Mouse (Mus musculus): ENCODE results near the gene Nlgn3. TPM values are rescaled to one million over a fixed set of nuclear protein-coding genes. Genes with fewer than 3 reads are reported as not detected.

The Nlgn3 gene
- 3.7 and 7.8 TPM in 2 replicates for polyA plus RNA-seq (2014; fragmentation: Nextera tagmentation; extraction: Ambion mirVana)

DNA sequence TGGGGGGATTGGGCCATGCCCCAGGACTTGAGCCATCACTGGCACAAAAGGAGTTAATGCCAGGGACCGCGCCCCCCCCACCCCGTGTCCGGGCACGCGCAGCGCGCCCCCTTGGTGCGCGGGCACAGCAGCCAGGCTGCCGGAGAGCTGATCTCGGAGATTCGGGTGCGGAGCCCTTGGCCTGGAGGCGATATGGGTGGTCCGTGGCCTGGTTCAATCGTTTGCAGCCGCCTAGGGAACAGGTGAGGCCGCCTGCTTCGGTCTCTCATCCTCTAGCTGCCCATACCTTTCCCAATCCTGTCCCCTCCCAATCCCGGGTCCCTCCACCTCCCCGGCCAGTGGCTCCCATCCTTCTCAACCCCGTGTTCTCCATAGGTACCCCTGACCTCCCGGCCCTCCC is at the start of gene Nlgn3:
TSS of gene Nlgn3 (plus strand) at position 114 of the 400 bp plus-strand sequence.
- Histone ChIP-seq H3K9me3 (ENCODE audit: control insufficient read depth, low read length) (no peaks in the 10 kb centered on the region), H3K4me3 (ENCODE audit: low read length) (peak within 1 kb of the TSS; percentile 29), H3K9ac (ENCODE audit: low read depth, low read length) (peak within 1 kb of the TSS; percentile 45; the same call in 1 of the 2 replicates), H3K27ac (ENCODE audit: low read depth, low read length) (no peak within 1 kb of the TSS), H3K4me1 (ENCODE audit: control insufficient read depth, insufficient read depth, low read length) (no peaks in the 10 kb centered on the region), H3K36me3 (ENCODE audit: control insufficient read depth, insufficient read depth, low read length) (peaks cover 18% of the 10 kb centered on the region; the same call in 1 of the 2 replicates), H3K4me2 (replicated peaks; ENCODE audit: low read depth, low read length) (peak within 1 kb of the TSS; percentile 39), H3K27me3 (ENCODE audit: control insufficient read depth, insufficient read depth, low read length) (no peaks in the 10 kb centered on the region; the same call in 1 of the 2 replicates)
- ATAC-seq (ENCODE audit: low FRiP score, low TSS enrichment), result peak; percentile 38
- 29% methylated on average over 22 of the region's 24 CpGs for WGBS

DNA sequence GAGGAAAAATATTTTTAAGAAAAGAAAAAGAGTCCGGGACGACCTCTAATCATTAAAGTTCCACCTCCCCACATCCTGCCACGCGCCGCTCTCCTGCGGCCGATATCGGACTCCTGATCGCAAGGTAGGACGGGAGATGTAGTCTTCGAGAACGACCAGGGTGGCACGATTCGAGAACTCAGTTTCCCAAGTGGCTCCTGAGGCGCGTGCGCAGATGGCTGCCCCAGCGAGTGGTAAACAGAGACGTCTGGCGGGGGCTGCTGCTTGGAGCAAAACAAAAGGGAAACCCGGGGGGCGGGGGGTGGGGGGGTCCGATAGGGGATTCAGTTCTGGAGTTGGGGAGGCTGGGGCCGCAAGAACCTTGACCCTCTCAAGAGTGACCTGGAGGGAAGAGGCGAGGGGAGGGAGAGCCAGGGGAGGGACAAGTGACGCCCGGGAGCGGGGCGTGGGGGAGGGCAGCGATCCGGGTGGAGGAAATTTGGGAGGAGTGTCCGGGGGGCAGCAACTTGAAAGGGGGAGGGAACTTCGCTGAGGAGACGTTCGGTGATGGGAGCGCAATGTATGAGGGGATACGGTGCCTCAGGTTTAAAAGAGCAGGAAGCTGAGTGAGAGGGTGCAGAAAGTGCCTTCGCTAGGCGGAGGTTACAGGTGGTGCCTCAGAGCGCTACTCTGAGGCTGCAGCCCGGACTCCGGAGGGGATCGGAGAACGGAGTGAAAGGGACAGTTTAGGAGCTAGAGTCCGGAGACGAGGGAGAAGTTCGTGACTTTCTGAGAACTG is 44.8 kb upstream of the Nlgn3 start, which contains the start of gene Foxo4:
TSS of gene Foxo4 (plus strand) at position 577 of the 778 bp plus-strand sequence.
- peak within 1 kb of the TSS; percentile 42; the same call in 1 of the 2 replicates for H3K27ac ChIP-seq (ENCODE audit: low read depth, low read length)
- WGBS, result 26% methylated on average over 47 of the region's 47 CpGs
- peak within 1 kb of the TSS; percentile 70 for H3K9ac ChIP-seq (ENCODE audit: low read depth, low read length)
- no peaks in the 10 kb centered on the region for H3K27me3 ChIP-seq (ENCODE audit: control insufficient read depth, insufficient read depth, low read length)
- H3K4me3 ChIP-seq (ENCODE audit: low read length), result peak within 1 kb of the TSS; percentile 53
- peaks cover 5% of the 10 kb centered on the region; the same call in 1 of the 2 replicates for H3K36me3 ChIP-seq (ENCODE audit: control insufficient read depth, insufficient read depth, low read length)
- H3K4me1 ChIP-seq (ENCODE audit: control insufficient read depth, insufficient read depth, low read length), result no peaks in the 10 kb centered on the region
- no peaks in the 10 kb centered on the region; the same call in 1 of the 2 replicates for H3K9me3 ChIP-seq (ENCODE audit: control insufficient read depth, low read length)
- peak within 1 kb of the TSS; percentile 60 for H3K4me2 ChIP-seq (replicated peaks; ENCODE audit: low read depth, low read length)
- ATAC-seq (ENCODE audit: low FRiP score, low TSS enrichment), result peak; percentile 90

DNA sequence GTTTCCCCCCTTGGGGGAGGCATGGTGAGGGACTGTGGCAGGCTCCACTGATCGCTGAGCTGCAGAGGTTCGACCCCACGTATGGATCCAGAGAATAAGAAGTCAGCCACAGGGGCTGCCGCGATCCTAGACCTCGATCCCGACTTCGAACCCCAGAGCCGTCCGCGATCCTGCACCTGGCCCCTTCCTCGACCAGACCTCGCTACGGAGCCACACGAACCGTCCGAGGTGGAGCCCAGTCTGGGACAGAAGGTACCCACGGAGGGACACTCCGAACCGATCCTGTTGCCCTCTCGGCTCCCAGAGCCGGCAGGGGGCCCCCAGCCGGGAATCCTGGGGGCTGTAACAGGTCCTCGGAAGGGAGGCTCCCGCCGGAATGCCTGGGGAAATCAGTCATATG is 44.2 kb upstream of the Nlgn3 start:
- H3K9ac ChIP-seq (ENCODE audit: low read depth, low read length), result peak overlapping the region; percentile 70
- no peaks in the 10 kb centered on the region for H3K4me1 ChIP-seq (ENCODE audit: control insufficient read depth, insufficient read depth, low read length)
- ATAC-seq (ENCODE audit: low FRiP score, low TSS enrichment), result no peak; the same call in 1 of the 2 replicates
- WGBS, result 15% methylated on average over 26 of the region's 26 CpGs
- peak overlapping the region; percentile 53 for H3K4me3 ChIP-seq (ENCODE audit: low read length)
- H3K36me3 ChIP-seq (ENCODE audit: control insufficient read depth, insufficient read depth, low read length), result peaks cover 5% of the 10 kb centered on the region; the same call in 1 of the 2 replicates
- no peak overlapping the region for H3K27ac ChIP-seq (ENCODE audit: low read depth, low read length)
- no peaks in the 10 kb centered on the region; the same call in 1 of the 2 replicates for H3K9me3 ChIP-seq (ENCODE audit: control insufficient read depth, low read length)
- H3K4me2 ChIP-seq (replicated peaks; ENCODE audit: low read depth, low read length), result peak overlapping the region; percentile 60
- no peaks in the 10 kb centered on the region for H3K27me3 ChIP-seq (ENCODE audit: control insufficient read depth, insufficient read depth, low read length)

DNA sequence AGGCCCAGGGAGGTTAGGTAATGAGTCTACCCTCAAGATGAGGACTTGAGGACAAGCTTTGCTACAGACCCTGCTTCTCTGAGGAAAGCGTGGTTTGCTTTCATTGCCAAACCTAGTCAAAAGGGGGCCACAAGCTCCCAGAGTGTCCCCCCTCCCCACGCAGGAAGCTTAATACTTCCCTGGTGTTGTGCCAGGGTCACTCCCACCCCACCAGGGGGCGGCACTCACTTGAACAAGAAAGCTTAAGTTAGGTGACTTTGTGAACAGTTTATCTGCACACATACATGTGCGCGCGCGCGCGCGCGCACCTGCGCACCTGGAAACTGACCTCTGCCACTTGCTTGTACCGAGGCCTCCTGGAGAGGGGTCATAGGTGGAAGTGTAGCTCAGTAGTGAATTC is 42.4 kb upstream of the Nlgn3 start:
- no peak for ATAC-seq (ENCODE audit: low FRiP score, low TSS enrichment)
- WGBS, result 81% methylated on average over 13 of the region's 13 CpGs
- Histone ChIP-seq H3K27me3 (ENCODE audit: control insufficient read depth, insufficient read depth, low read length) (no peaks in the 10 kb centered on the region), H3K36me3 (ENCODE audit: control insufficient read depth, insufficient read depth, low read length) (peaks cover 5% of the 10 kb centered on the region; the same call in 1 of the 2 replicates), H3K4me2 (replicated peaks; ENCODE audit: low read depth, low read length) (peak overlapping the region; percentile 60), H3K4me1 (ENCODE audit: control insufficient read depth, insufficient read depth, low read length) (peaks cover 4% of the 10 kb centered on the region; the same call in 1 of the 2 replicates), H3K27ac (ENCODE audit: low read depth, low read length) (no peak overlapping the region), H3K4me3 (ENCODE audit: low read length) (peak overlapping the region; percentile 53; the same call in 1 of the 2 replicates), H3K9ac (ENCODE audit: low read depth, low read length) (no peak overlapping the region), H3K9me3 (ENCODE audit: control insufficient read depth, low read length) (no peaks in the 10 kb centered on the region; the same call in 1 of the 2 replicates)

DNA sequence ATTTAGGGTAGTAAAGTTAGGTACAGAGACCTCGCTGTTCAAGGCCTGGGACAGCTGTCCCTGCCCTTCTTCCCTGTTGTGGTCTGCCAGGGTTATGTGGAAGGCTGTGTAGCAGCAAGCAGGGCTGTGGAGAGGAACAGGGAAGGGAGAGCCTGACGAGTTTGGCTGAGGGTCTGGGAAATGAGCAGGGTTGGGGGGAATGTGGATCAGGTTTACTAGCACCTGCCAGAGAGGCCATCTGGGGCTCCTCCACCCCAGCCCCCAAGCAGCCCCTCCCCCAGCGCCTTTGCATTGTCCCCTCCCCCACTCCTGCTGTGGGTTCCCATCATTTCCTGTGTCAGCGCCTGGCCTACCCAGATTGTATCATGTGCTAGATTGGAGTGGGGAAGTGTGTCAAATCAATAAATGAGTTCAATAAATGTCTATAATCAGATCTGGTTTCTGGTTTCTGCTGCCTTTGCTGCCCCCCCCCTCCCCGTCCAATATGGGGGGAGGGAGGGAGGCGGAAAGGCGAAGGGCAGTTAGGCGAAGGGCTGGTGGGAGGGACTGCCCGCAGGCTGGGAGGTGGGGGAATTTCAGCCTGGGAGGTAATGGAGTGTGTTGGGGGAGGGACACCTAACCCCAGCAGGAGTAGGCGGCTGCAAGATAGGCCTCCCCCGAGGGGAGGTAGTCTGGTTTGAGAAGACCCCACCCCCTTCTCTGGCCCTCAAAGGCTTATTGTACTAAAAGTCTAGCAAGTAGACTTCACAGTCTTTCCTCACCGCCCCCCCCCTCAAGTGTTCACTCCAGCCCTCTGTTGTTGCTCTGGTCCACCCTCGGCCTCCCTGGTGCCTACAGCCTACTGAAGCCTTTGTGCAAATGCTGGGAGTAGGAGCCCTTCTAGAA is 38.3 kb upstream of the Nlgn3 start:
- peak; percentile 87 for ATAC-seq (ENCODE audit: low FRiP score, low TSS enrichment)
- WGBS, result 33% methylated on average over 11 of the region's 13 CpGs
- H3K36me3 ChIP-seq (ENCODE audit: control insufficient read depth, insufficient read depth, low read length), result peaks cover 5% of the 10 kb centered on the region; the same call in 1 of the 2 replicates
- peak overlapping the region; percentile 84 for H3K27ac ChIP-seq (ENCODE audit: low read depth, low read length)
- peaks cover 11% of the 10 kb centered on the region; the same call in 1 of the 2 replicates for H3K4me1 ChIP-seq (ENCODE audit: control insufficient read depth, insufficient read depth, low read length)
- no peak overlapping the region; the same call in 1 of the 2 replicates for H3K4me2 ChIP-seq (replicated peaks; ENCODE audit: low read depth, low read length)
- H3K9ac ChIP-seq (ENCODE audit: low read depth, low read length), result 0 out of 2 replicates have a peak overlapping the region, but pooled peaks have one; percentile 23
- no peak overlapping the region for H3K4me3 ChIP-seq (ENCODE audit: low read length)
- no peaks in the 10 kb centered on the region for H3K27me3 ChIP-seq (ENCODE audit: control insufficient read depth, insufficient read depth, low read length)
- no peaks in the 10 kb centered on the region for H3K9me3 ChIP-seq (ENCODE audit: control insufficient read depth, low read length)

DNA sequence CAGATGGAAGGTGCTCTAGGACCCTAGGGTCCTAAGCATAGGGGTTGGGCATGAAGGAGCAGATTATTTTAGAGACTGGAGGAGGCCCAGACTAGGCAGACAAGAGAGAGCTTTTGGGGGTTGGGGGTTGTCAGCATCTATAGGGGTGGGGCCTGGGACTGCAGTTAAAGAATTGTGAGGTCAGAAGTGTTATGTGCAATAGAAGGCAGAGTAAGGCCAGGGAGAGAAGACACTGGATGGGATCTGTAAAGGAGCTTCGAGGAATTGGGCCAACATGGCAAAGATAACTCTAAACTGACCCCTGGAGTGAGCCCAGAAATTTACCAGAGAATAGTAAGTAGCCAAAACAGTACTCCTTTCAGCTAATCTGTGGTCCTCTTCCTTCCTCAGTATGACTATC is 35.1 kb upstream of the Nlgn3 start, which contains the start of gene Gm614:
TSS of gene Gm614 (minus strand) at position 101 of the 400 bp plus-strand sequence.
- no peak within 1 kb of the TSS for H3K4me2 ChIP-seq (replicated peaks; ENCODE audit: low read depth, low read length)
- ATAC-seq (ENCODE audit: low FRiP score, low TSS enrichment), result no peak
- H3K9me3 ChIP-seq (ENCODE audit: control insufficient read depth, low read length), result no peaks in the 10 kb centered on the region
- no peaks in the 10 kb centered on the region; the same call in 1 of the 2 replicates for H3K27me3 ChIP-seq (ENCODE audit: control insufficient read depth, insufficient read depth, low read length)
- H3K27ac ChIP-seq (ENCODE audit: low read depth, low read length), result no peak within 1 kb of the TSS
- 85% methylated on average over 1 of the region's 1 CpGs for WGBS
- H3K4me1 ChIP-seq (ENCODE audit: control insufficient read depth, insufficient read depth, low read length), result peaks cover 11% of the 10 kb centered on the region; the same call in 1 of the 2 replicates
- no peaks in the 10 kb centered on the region for H3K36me3 ChIP-seq (ENCODE audit: control insufficient read depth, insufficient read depth, low read length)
- H3K9ac ChIP-seq (ENCODE audit: low read depth, low read length), result no peak within 1 kb of the TSS
- H3K4me3 ChIP-seq (ENCODE audit: low read length), result no peak within 1 kb of the TSS

DNA sequence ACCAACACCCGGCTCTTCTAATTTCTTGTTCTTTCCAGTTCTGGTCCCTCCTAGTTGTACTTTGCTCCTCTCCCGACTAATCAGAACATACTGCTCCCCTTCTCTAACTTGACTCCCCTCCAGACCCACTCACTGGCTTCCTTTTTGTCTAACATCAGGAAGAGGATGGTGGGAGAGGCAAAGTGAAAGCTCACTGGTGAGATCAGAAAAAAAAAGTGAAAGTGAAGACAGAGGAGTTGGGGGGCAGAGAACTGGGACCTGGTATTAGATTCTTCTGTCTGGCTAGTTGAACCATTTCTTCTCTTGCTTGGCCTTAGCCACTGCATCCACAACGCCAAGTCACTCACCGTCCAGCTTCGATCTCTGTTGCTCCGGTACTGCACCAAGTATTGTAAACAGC is 32.3 kb upstream of the Nlgn3 start:
- Histone ChIP-seq H3K9ac (ENCODE audit: low read depth, low read length) (no peak overlapping the region), H3K36me3 (ENCODE audit: control insufficient read depth, insufficient read depth, low read length) (no peaks in the 10 kb centered on the region), H3K9me3 (ENCODE audit: control insufficient read depth, low read length) (no peaks in the 10 kb centered on the region), H3K4me2 (replicated peaks; ENCODE audit: low read depth, low read length) (no peak overlapping the region), H3K27ac (ENCODE audit: low read depth, low read length) (no peak overlapping the region), H3K27me3 (ENCODE audit: control insufficient read depth, insufficient read depth, low read length) (no peaks in the 10 kb centered on the region; the same call in 1 of the 2 replicates), H3K4me1 (ENCODE audit: control insufficient read depth, insufficient read depth, low read length) (0 out of 2 replicates have a peak, but pooled peaks cover 7% of the 10 kb centered on the region), H3K4me3 (ENCODE audit: low read length) (no peak overlapping the region)
- ATAC-seq (ENCODE audit: low FRiP score, low TSS enrichment), result no peak
- 95% methylated on average over 6 of the region's 6 CpGs for WGBS

DNA sequence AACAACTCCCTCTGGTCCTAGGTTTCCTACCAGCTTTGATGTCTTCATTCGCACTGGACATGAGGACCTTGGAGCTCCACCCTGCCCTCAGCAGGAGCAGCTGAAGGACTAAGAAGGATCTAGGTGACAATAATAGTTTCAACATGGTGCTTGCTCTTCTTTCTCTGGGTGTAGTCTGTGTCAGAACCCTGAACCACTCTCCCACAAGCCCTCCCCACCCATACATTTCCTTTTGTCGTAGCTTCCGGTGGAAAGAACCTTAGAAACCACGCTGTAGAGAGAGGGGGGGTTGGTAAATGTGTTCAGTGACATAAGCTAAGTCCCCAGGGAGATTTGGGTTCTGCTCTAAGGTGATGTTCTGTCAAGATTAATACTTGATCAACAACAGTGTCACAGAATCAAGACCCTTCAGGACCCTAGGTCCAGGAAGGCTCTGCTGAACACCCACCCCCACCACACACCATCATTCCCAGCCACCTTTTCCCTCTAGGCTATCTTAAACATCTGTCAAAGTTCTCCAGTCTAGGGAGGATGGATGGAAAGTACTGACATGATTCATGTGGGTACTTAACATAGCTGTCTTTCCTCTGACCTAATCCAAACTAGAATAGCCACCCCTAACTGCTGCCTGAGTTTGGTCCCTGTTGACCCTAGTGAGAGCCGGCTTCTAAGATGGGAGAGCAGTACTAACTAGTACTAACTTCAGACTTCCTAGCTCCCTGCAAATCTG is 30.8 kb upstream of the Nlgn3 start, which contains the start of gene Il2rg:
TSS of gene Il2rg (minus strand) at position 231 of the 730 bp plus-strand sequence.
- ATAC-seq (ENCODE audit: low FRiP score, low TSS enrichment), result no peak
- H3K9ac ChIP-seq (ENCODE audit: low read depth, low read length), result no peak within 1 kb of the TSS
- H3K4me1 ChIP-seq (ENCODE audit: control insufficient read depth, insufficient read depth, low read length), result 0 out of 2 replicates have a peak, but pooled peaks cover 7% of the 10 kb centered on the region
- no peaks in the 10 kb centered on the region for H3K36me3 ChIP-seq (ENCODE audit: control insufficient read depth, insufficient read depth, low read length)
- no peaks in the 10 kb centered on the region; the same call in 1 of the 2 replicates for H3K27me3 ChIP-seq (ENCODE audit: control insufficient read depth, insufficient read depth, low read length)
- 50% methylated on average over 5 of the region's 5 CpGs for WGBS
- H3K9me3 ChIP-seq (ENCODE audit: control insufficient read depth, low read length), result no peaks in the 10 kb centered on the region
- H3K27ac ChIP-seq (ENCODE audit: low read depth, low read length), result no peak within 1 kb of the TSS
- no peak within 1 kb of the TSS for H3K4me2 ChIP-seq (replicated peaks; ENCODE audit: low read depth, low read length)
- no peak within 1 kb of the TSS for H3K4me3 ChIP-seq (ENCODE audit: low read length)

Measured in kidney, embryonic 14.5 days (tissue).